Mouse (Mus musculus): ENCODE measurements around the gene Slc25a26. TPM values are rescaled to one million over a fixed set of nuclear protein-coding genes. Genes with fewer than 3 reads are reported as not detected.
A peak's percentile ranks its signal among the peaks of the same experiment; 100 is the strongest.

Gene Slc25a26
- polyA plus RNA-seq, 1 experiment from 2014 or later, result 7.8 TPM

DNA sequence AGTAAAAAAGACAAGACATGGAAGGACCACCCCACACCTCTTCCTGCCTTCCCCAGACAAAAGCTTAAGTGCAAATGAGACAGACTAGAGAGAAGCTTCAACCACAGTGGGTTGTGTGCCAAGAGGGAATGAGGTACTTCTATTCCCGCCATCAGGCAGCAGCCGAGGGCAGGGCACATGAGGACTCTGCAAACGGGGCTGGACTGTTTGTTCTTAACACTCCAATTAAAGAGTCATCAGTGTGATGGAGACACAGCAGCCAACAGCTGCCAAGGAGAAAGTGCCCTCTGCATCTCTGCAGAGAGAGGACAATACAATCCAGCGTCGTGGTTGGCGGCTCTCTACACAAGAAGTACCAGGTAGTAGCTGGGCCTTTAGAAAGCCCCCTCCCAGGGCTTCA lies 128.7 kb downstream of the Slc25a26 start:
- Histone ChIP-seq H3K27me3 (no peaks in the 10 kb centered on the region), H3K4me2 (no peak overlapping the region), H3K9me3 (no peaks in the 10 kb centered on the region), H3K36me3 (peaks cover 36% of the 10 kb centered on the region), H3K4me3 (no peak overlapping the region), H3K4me1 (peaks cover 52% of the 10 kb centered on the region), H3K27ac (no peak overlapping the region), H3K9ac (no peak overlapping the region)
- ATAC-seq (ENCODE audit: insufficient number of reproducible peaks, low FRiP score, low TSS enrichment, low read depth), result no peak
- 52% methylated on average over 6 of the region's 6 CpGs for WGBS

DNA sequence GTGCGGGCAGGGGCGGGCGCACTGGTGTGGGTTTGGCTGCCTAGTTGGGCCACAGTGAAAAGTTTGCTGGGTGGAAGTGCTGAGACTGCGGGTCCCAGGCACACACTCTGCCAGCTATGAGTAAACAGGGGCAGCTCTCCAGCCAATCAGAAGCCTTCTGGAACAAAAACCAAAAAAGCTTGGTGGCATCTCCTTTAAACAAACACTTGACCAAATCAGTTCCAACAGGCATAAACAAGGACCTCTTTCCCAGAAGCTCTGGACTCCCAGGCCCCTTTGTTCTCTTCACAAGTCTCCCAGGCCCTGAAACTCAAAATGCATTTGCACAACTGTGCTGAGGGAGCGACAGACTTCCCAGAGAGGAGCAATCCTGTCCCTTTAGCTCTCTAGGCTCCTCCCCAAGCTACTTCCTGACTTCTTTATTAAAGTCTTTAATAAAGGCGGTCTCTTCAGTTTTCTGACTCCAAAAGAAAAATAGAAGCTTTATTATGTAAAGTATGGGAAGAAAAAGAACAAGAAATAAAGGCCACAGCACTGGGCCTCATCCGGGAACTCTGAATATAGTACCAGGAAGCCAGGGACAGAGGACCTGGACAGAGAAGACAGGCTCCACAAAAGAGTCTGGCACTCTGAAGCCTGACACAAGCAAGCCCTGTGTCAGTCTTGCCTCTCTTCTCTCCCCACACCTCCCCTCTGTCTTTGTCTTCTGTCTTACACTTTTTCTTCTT lies 131.1 kb downstream of the Slc25a26 start:
- H3K27me3 ChIP-seq, result no peaks in the 10 kb centered on the region
- H3K4me2 ChIP-seq, result no peak overlapping the region
- H3K36me3 ChIP-seq, result peaks cover 14% of the 10 kb centered on the region
- no peak overlapping the region for H3K9ac ChIP-seq
- WGBS, result 70% methylated on average over 7 of the region's 7 CpGs
- H3K27ac ChIP-seq, result no peak overlapping the region
- peaks cover 55% of the 10 kb centered on the region for H3K4me1 ChIP-seq
- no peak for ATAC-seq (ENCODE audit: insufficient number of reproducible peaks, low FRiP score, low TSS enrichment, low read depth)
- H3K9me3 ChIP-seq, result no peaks in the 10 kb centered on the region
- no peak overlapping the region for H3K4me3 ChIP-seq

DNA sequence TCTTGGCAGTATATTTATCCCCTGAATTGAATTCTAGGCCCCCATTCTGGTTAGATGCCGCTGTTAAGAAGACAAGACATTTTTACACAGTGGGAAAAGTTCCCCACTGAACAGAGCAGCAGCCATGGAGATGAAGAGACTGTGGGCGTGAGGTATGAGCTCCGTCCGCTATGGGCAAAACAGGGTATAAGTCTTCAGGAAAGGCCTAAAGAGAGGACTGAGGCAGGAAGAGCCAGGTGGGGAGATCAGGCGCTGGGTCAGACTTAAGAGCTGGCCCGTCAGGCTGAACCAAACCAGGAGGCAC lies 131.6 kb downstream of the Slc25a26 start:
- Histone ChIP-seq H3K4me2 (no peak overlapping the region), H3K4me3 (no peak overlapping the region), H3K27me3 (no peaks in the 10 kb centered on the region), H3K27ac (no peak overlapping the region), H3K9me3 (no peaks in the 10 kb centered on the region), H3K4me1 (peaks cover 51% of the 10 kb centered on the region), H3K36me3 (peaks cover 13% of the 10 kb centered on the region), H3K9ac (no peak overlapping the region)
- 85% methylated on average over 6 of the region's 6 CpGs for WGBS
- ATAC-seq (ENCODE audit: insufficient number of reproducible peaks, low FRiP score, low TSS enrichment, low read depth), result no peak

DNA sequence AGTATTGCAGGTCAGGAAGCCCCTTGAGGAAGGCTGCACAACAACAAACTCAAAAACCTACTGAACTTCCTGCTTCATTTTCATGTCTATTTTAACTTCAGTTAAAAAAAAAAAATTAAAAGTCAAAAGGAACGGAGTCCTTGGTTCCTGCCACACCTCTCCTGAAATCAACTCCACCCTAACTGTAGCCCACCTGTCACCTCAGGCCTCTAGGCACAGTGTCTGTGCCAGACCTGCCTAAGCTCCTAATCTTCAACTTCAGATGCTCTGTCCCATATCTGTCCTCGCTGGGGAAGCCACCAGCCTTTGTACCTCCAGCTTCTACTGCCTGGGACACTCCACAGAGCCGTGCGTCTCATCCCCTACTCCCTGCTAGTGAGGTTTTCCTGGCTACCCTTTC lies 134.1 kb downstream of the Slc25a26 start:
- ATAC-seq (ENCODE audit: insufficient number of reproducible peaks, low FRiP score, low TSS enrichment, low read depth), result no peak; the same call in 1 of the 2 replicates

DNA sequence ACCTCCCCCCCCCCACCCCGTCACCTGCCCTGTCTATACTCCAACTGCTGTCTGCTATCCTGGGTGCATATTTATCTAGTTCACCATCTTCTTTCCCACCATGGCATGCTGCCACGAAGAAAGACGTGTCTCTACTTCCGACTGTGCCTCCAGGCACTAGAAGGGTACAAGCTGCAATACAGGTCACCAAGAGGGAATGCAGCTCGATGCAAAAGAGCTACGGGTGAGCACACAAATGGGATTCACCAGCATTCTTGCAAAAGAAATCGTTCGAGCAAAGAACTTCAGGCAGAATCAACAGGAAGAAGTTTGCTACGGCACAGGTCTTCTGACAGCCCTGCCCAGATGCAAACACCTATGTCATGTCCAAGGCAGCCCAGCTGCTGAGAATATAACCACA lies 134.6 kb downstream of the Slc25a26 start:
- 59% methylated on average over 9 of the region's 9 CpGs for WGBS
- Histone ChIP-seq H3K4me2 (no peak overlapping the region), H3K4me1 (peaks cover 30% of the 10 kb centered on the region), H3K9ac (no peak overlapping the region), H3K4me3 (no peak overlapping the region), H3K27me3 (no peaks in the 10 kb centered on the region), H3K9me3 (no peaks in the 10 kb centered on the region), H3K36me3 (peaks cover 2% of the 10 kb centered on the region; the same call in 1 of the 2 replicates), H3K27ac (0 out of 2 replicates have a peak overlapping the region, but pooled peaks have one; percentile 33)
- no peak for ATAC-seq (ENCODE audit: insufficient number of reproducible peaks, low FRiP score, low TSS enrichment, low read depth)

More for the DNA sequence above, 134.1 kb downstream of the Slc25a26 start:
- Histone ChIP-seq H3K9ac (no peak overlapping the region), H3K27me3 (no peaks in the 10 kb centered on the region), H3K4me3 (no peak overlapping the region), H3K4me1 (peaks cover 32% of the 10 kb centered on the region), H3K27ac (no peak overlapping the region), H3K4me2 (no peak overlapping the region), H3K36me3 (peaks cover 6% of the 10 kb centered on the region; the same call in 1 of the 2 replicates), H3K9me3 (no peaks in the 10 kb centered on the region)
- 73% methylated on average over 4 of the region's 4 CpGs for WGBS

DNA sequence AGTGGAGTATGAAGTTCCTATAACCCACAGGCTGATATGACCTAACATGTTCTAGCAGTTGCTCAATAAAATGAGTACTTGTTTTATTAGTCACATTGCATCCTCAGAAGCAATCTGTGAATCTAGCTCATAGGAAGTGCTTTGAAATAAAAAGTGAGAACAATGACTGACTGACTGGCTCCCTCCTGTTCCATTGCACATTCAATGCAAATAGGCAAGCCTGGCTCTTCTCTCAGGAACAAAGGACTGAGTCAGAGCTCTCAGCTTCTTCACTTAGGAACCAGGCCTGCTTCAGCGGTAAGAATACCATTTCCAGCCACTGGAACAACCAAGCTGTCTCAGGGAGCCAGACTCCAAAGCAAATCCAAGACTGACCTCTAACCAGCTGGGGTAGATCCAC lies 135.2 kb downstream of the Slc25a26 start:
- Histone ChIP-seq H3K36me3 (no peaks in the 10 kb centered on the region), H3K9me3 (no peaks in the 10 kb centered on the region), H3K4me1 (peaks cover 33% of the 10 kb centered on the region), H3K27me3 (no peaks in the 10 kb centered on the region), H3K27ac (peak overlapping the region; percentile 33; the same call in 1 of the 2 replicates), H3K4me3 (no peak overlapping the region), H3K4me2 (no peak overlapping the region), H3K9ac (no peak overlapping the region)
- no peak for ATAC-seq (ENCODE audit: insufficient number of reproducible peaks, low FRiP score, low TSS enrichment, low read depth)
- WGBS, result 64% methylated on average over 1 of the region's 1 CpGs

DNA sequence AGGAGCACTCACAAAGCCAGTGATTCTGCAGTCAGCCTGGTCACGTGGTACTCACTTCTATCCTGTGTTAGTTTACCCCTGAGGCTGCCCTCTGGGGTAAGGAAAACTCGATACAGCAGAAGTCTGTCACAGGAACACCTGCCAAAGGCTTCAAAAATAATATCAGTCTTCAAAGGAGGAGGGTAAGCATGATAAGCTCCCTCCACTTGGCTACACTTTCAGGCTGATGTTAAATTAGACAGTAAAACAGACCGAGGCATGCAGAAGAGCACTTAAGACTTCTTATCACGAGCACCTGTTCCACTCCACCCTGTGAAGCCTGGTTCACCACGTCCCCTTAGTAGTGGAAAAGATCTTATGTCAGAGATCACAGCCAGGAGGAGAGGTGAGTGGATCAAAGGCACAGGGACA lies 136.9 kb downstream of the Slc25a26 start:
- Histone ChIP-seq H3K4me3 (no peak overlapping the region), H3K9me3 (no peaks in the 10 kb centered on the region), H3K36me3 (no peaks in the 10 kb centered on the region), H3K4me1 (peaks cover 22% of the 10 kb centered on the region), H3K9ac (no peak overlapping the region), H3K27ac (no peak overlapping the region), H3K4me2 (no peak overlapping the region), H3K27me3 (no peaks in the 10 kb centered on the region)
- no peak for ATAC-seq (ENCODE audit: insufficient number of reproducible peaks, low FRiP score, low TSS enrichment, low read depth)
- 36% methylated on average over 5 of the region's 5 CpGs for WGBS

DNA sequence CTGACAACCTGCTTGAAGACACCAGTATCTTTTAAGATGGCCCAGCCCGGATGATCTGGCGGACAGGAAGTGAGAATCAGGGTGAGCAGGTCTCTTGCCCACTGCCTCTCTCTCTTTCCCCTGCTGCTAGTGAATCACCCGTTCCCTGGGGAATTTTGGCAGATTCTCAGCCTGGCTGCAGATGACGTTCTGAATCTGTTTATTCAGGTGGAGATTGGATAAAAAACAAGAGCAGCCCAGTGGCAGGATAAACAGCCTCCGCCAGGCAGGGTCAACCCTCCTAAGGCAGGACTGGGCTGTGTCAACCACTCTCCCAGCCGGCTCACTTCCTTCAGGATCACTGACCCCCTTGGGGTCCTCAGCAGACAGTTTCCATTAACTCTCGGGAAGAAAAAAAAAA lies 140.2 kb downstream of the Slc25a26 start:
- Histone ChIP-seq H3K27ac (no peak overlapping the region), H3K4me2 (no peak overlapping the region), H3K4me3 (no peak overlapping the region), H3K36me3 (no peaks in the 10 kb centered on the region), H3K9me3 (no peaks in the 10 kb centered on the region), H3K4me1 (peaks cover 26% of the 10 kb centered on the region), H3K9ac (no peak overlapping the region), H3K27me3 (no peaks in the 10 kb centered on the region)
- WGBS, result 35% methylated on average over 7 of the region's 7 CpGs
- no peak for ATAC-seq (ENCODE audit: insufficient number of reproducible peaks, low FRiP score, low TSS enrichment, low read depth)

DNA sequence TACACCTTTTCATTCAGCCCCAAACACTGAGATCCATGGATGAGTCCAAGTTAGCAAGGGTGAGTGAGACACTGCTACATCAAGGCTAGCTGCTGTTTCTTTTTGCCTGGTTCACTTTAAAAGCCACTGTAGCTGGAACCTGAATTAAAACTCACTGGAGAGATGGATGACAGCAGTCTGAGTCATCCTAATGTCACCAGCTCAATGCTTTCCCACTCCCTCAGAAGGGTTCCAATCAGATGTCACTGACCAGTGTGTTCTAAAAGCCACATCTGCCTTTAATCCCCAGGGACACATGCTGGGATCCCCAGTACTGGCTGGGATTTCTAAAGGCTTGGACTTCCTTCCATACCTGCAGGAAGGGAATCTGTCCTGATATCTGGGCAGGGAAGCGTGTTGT lies 141.9 kb downstream of the Slc25a26 start:
- Histone ChIP-seq H3K27ac (no peak overlapping the region), H3K9me3 (no peaks in the 10 kb centered on the region), H3K27me3 (no peaks in the 10 kb centered on the region), H3K4me1 (peaks cover 42% of the 10 kb centered on the region), H3K9ac (no peak overlapping the region), H3K36me3 (no peaks in the 10 kb centered on the region), H3K4me2 (no peak overlapping the region), H3K4me3 (no peak overlapping the region)
- no peak for ATAC-seq (ENCODE audit: insufficient number of reproducible peaks, low FRiP score, low TSS enrichment, low read depth)
- WGBS, result 93% methylated on average over 1 of the region's 1 CpGs

DNA sequence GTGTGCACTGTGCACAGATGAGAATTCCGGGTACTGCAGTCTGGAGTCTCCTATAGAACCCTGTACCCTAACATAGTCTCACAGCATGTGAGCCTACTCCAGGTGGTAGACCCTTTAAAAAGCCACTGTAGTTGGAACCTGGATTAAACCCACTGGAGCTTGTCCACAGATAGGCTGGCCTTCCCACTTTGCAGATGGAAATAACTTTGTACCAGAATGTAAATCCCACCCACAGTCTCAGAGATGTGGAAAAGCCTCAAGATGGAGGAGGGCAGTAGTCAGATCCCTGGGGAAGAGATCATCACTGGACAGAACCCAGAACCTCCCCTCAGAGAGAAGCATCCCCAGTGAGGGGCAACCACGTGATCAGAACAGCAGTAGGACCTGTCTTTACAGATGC lies 143.9 kb downstream of the Slc25a26 start:
- 0 out of 2 replicates have a peak overlapping the region, but pooled peaks have one; percentile 52 for H3K27ac ChIP-seq
- H3K9me3 ChIP-seq, result no peaks in the 10 kb centered on the region
- no peaks in the 10 kb centered on the region for H3K36me3 ChIP-seq
- H3K4me2 ChIP-seq, result no peak overlapping the region
- H3K27me3 ChIP-seq, result no peaks in the 10 kb centered on the region
- H3K9ac ChIP-seq, result no peak overlapping the region
- peaks cover 56% of the 10 kb centered on the region for H3K4me1 ChIP-seq
- WGBS, result 75% methylated on average over 2 of the region's 2 CpGs
- no peak for ATAC-seq (ENCODE audit: insufficient number of reproducible peaks, low FRiP score, low TSS enrichment, low read depth)
- no peak overlapping the region for H3K4me3 ChIP-seq

DNA sequence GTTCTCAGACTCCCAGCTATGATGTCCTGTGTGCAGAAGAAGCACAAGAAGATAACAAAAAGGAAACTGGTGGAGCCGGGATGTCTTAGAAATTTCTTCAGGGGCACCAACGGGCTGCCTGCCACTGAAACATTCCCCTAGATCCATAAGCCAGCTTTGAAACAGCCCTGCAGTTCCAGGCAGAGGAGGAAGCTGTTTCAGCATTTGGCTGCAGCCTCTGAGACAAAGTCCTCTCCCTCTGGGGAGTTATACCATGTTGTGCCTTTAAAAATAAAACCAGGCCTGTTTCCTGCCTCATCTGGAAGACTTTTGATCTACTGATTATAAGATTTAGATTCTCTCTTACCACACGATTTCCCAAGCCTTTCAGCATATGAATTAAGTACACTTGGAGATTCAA lies 144.5 kb downstream of the Slc25a26 start:
- H3K27me3 ChIP-seq, result no peaks in the 10 kb centered on the region
- H3K9ac ChIP-seq, result no peak overlapping the region
- peak overlapping the region; percentile 52 for H3K27ac ChIP-seq
- H3K9me3 ChIP-seq, result no peaks in the 10 kb centered on the region
- H3K4me3 ChIP-seq, result no peak overlapping the region
- no peak overlapping the region for H3K4me2 ChIP-seq
- 31% methylated on average over 3 of the region's 3 CpGs for WGBS
- H3K36me3 ChIP-seq, result no peaks in the 10 kb centered on the region
- H3K4me1 ChIP-seq, result peaks cover 60% of the 10 kb centered on the region
- ATAC-seq (ENCODE audit: insufficient number of reproducible peaks, low FRiP score, low TSS enrichment, low read depth), result no peak

DNA sequence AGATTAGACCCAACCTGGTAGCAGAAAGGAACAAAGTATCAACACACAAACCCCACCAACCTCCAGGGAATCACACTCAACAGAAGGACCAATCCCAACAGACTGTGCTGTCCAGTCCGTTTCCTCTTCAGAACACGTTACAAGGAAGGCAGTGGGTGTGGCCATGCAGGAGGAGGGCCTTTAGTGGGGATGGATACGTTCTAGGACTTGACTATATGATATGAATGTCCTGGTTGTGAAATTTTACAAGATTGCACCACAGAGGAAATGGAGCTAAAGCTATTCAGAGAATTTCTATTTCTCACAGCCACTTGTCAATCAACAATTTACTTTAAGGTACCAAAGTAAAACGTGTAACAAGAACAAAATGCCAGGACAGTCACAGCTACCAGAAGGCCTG lies 145.6 kb downstream of the Slc25a26 start:
- no peak for ATAC-seq (ENCODE audit: insufficient number of reproducible peaks, low FRiP score, low TSS enrichment, low read depth)
- Histone ChIP-seq H3K9me3 (no peaks in the 10 kb centered on the region), H3K4me3 (no peak overlapping the region), H3K36me3 (no peaks in the 10 kb centered on the region; the same call in 1 of the 2 replicates), H3K27ac (0 out of 2 replicates have a peak overlapping the region, but pooled peaks have one; percentile 52), H3K27me3 (no peaks in the 10 kb centered on the region), H3K9ac (no peak overlapping the region), H3K4me1 (peaks cover 52% of the 10 kb centered on the region), H3K4me2 (no peak overlapping the region)
- 26% methylated on average over 4 of the region's 4 CpGs for WGBS
